Mouse (Mus musculus): ENCODE measurements at regions not wholly inside any gene's neighbourhood (a gene's known extent, or its start where the extent isn't known, plus 50 kb on each side); places are given as distances from the start of the nearest gene placed in this dataset.
A peak's percentile ranks its signal among the peaks of the same experiment; 100 is the strongest.

- TF ChIP-seq KAT2A (IDR thresholded peaks at IDR 0.05; ENCODE audit: insufficient replicate concordance, low read length) (no peak), MAFK (IDR thresholded peaks at IDR 0.05; ENCODE audit: insufficient replicate concordance, low read length) (peak; percentile 67; the same call in 1 of the 2 replicates), POLR2AphosphoS2 (IDR thresholded peaks at IDR 0.05; ENCODE audit: low read depth, low read length) (no peak), ZMIZ1 (IDR thresholded peaks at IDR 0.05; ENCODE audit: low read depth, low read length) (no peak), POLR2A (IDR thresholded peaks at IDR 0.05; ENCODE audit: low read depth, low read length) (no peak), CTCF (conservative IDR thresholded peaks at IDR 0.05 in 1 of 2, IDR thresholded peaks at IDR 0.05 in 1 of 2; ENCODE audit: low read depth in 2 of 2, low read length in 2 of 2) (no peak), TCF12 (IDR thresholded peaks at IDR 0.05; ENCODE audit: low read depth, low read length) (no peak), SMC3 (IDR thresholded peaks at IDR 0.05; ENCODE audit: low read depth, low read length) (no peak), NELFE (IDR thresholded peaks at IDR 0.05; ENCODE audit: low read depth, low read length) (no peak)
Measured at GRCm38 (mm10) chr1:150026188-150026587, 65.1 kb upstream of the Pla2g4a start.
